In genomic region chr5:5330926-5331460, GRCm38 (mm10) we compare ENCODE assay signal across 15 mouse cellular contexts.
"Had no signal": no experiment of that assay in that cellular context is flagged by ENCODE, and none has a peak within 500 bp of the region (broad histone marks: within the 10 kb centered on the region; RNA-seq: fewer than 3 reads in every experiment).

No protein-coding gene starts in this region.

- H3K4me3 ChIP-seq: kidney, embryonic 15.5 days; left cerebral cortex, adult 2 months; limb, embryonic 15.5 days; liver, embryonic 12.5 days; megakaryocyte, embryonic 14.5 days; midbrain, embryonic 12.5 days; neural tube, embryonic 12.5 days had no signal

- H3K27ac ChIP-seq: kidney, embryonic 15.5 days; left cerebral cortex, adult 2 months; limb, embryonic 15.5 days; liver, embryonic 12.5 days; midbrain, embryonic 12.5 days; neural tube, embryonic 12.5 days had no signal

- H3K27me3 ChIP-seq: kidney, embryonic 15.5 days; limb, embryonic 15.5 days; liver, embryonic 12.5 days; megakaryocyte, embryonic 14.5 days; midbrain, embryonic 12.5 days; neural tube, embryonic 12.5 days had no signal

- H3K4me2 ChIP-seq: kidney, embryonic 15.5 days; limb, embryonic 15.5 days; liver, embryonic 12.5 days; lung, embryonic 14.5 days; midbrain, embryonic 12.5 days; neural tube, embryonic 12.5 days had no signal

- H3K9me3 ChIP-seq: kidney, embryonic 15.5 days; limb, embryonic 15.5 days; liver, embryonic 12.5 days; megakaryocyte, embryonic 14.5 days; midbrain, embryonic 12.5 days; neural tube, embryonic 12.5 days had no signal

- DNase-seq: kidney, adult 2 months; kidney, postnatal 14 days; lung, embryonic 14.5 days; lung, postnatal 10 days; lung, postnatal 4 days; right cerebral cortex, adult 18-20 months; right cerebral cortex, postnatal 25 days; thymus, postnatal 36 days had no signal

- H3K4me1 ChIP-seq: kidney, embryonic 15.5 days; limb, embryonic 15.5 days; midbrain, embryonic 12.5 days; neural tube, embryonic 12.5 days had no signal

- H3K36me3 ChIP-seq: kidney, embryonic 15.5 days; limb, embryonic 15.5 days; liver, embryonic 12.5 days; midbrain, embryonic 12.5 days; neural tube, embryonic 12.5 days had no signal

- H3K9ac ChIP-seq: kidney, embryonic 15.5 days; limb, embryonic 15.5 days; liver, embryonic 12.5 days; lung, embryonic 14.5 days; midbrain, embryonic 12.5 days; neural tube, embryonic 12.5 days had no signal

- ATAC-seq: liver, embryonic 12.5 days had no signal
